ENCODE assay signal across 12 mouse cellular contexts in genomic region chr7:127767671-127768345, GRCm38 (mm10). TPM values are rescaled to one million over a fixed set of nuclear protein-coding genes. Genes with fewer than 3 reads are reported as not detected.
A peak's percentile ranks its signal among the peaks of the same experiment; 100 is the strongest.
DNase-seq lines count a peak whose midpoint lies in the region; ATAC-seq lines count a peak whose summit lies in the region.
"Had no signal": no experiment of that assay in that cellular context is flagged by ENCODE, and none has a peak within 500 bp of the region (broad histone marks: within the 10 kb centered on the region; RNA-seq: fewer than 3 reads in every experiment).

No protein-coding gene starts in this region.

- no peak overlapping the region for H3K9ac ChIP-seq in forebrain, embryonic 12.5 days
- H3K9ac ChIP-seq in forebrain, embryonic 16.5 days (replicated peaks; ENCODE audit: low read depth, low read length): no peak overlapping the region
- H3K9ac ChIP-seq in embryonic facial prominence, embryonic 14.5 days (ENCODE audit: low read depth, low read length): no peak overlapping the region
- peak overlapping the region; percentile 78 for H3K9ac ChIP-seq in liver, embryonic 15.5 days

- H3K4me1 ChIP-seq in forebrain, embryonic 12.5 days: peaks cover 30% of the 10 kb centered on the region
- H3K4me1 ChIP-seq in forebrain, embryonic 16.5 days (replicated peaks; ENCODE audit: control insufficient read depth, insufficient read depth, low read length): peaks cover 24% of the 10 kb centered on the region
- H3K4me1 ChIP-seq in megakaryocyte, embryonic 14.5 days: peaks cover 50% of the 10 kb centered on the region
- peaks cover 14% of the 10 kb centered on the region; the same call in 1 of the 2 replicates for H3K4me1 ChIP-seq in embryonic facial prominence, embryonic 14.5 days (ENCODE audit: control insufficient read depth, insufficient read depth, low read length)
- peaks cover 71% of the 10 kb centered on the region for H3K4me1 ChIP-seq in liver, embryonic 15.5 days (replicated peaks)

- no peak for ATAC-seq in forebrain, embryonic 12.5 days (ENCODE audit: low FRiP score)
- ATAC-seq in forebrain, embryonic 16.5 days: no peak
- no peak for ATAC-seq in megakaryocyte, adult 5-6 weeks (ENCODE audit: poor library complexity, severe bottlenecking)
- ATAC-seq in embryonic facial prominence, embryonic 14.5 days (ENCODE audit: low read depth): no peak
- ATAC-seq in liver, embryonic 15.5 days (ENCODE audit: insufficient read depth): peak; percentile 44

- H3K27me3 ChIP-seq in forebrain, embryonic 12.5 days: no peaks in the 10 kb centered on the region
- no peaks in the 10 kb centered on the region for H3K27me3 ChIP-seq in forebrain, embryonic 16.5 days (replicated peaks; ENCODE audit: control insufficient read depth, insufficient read depth, low read length)
- H3K27me3 ChIP-seq in megakaryocyte, embryonic 14.5 days (replicated peaks): no peaks in the 10 kb centered on the region
- no peaks in the 10 kb centered on the region for H3K27me3 ChIP-seq in embryonic facial prominence, embryonic 14.5 days (replicated peaks; ENCODE audit: control insufficient read depth, insufficient read depth, low read length)
- H3K27me3 ChIP-seq in liver, embryonic 15.5 days: no peaks in the 10 kb centered on the region

- intact Hi-C loops in gastrocnemius, postnatal 36 days (cut with DNase I): no loop called here

- DNase-seq in embryonic facial prominence, embryonic 14.5 days (ENCODE audit: low spot score): no peak
- no peak for DNase-seq in layer of hippocampus, postnatal 14 days (ENCODE audit: low spot score in 2 of 2)
- no peak for DNase-seq in gastrocnemius, postnatal 36 days
- DNase-seq: gastrocnemius, postnatal 14 days had no signal

- H3K4me2 ChIP-seq in forebrain, embryonic 12.5 days: no peak overlapping the region
- H3K4me2 ChIP-seq in forebrain, embryonic 16.5 days (ENCODE audit: low read length): no peak overlapping the region
- H3K4me2 ChIP-seq in embryonic facial prominence, embryonic 14.5 days (ENCODE audit: low read depth, low read length): no peak overlapping the region
- peak overlapping the region; percentile 93 for H3K4me2 ChIP-seq in liver, embryonic 15.5 days

- H3K36me3 ChIP-seq in forebrain, embryonic 12.5 days (replicated peaks): peaks cover 55% of the 10 kb centered on the region
- H3K36me3 ChIP-seq in forebrain, embryonic 16.5 days (ENCODE audit: control insufficient read depth, insufficient read depth): peaks cover 29% of the 10 kb centered on the region
- peaks cover 56% of the 10 kb centered on the region for H3K36me3 ChIP-seq in megakaryocyte, embryonic 14.5 days (replicated peaks; ENCODE audit: low read length)
- H3K36me3 ChIP-seq in embryonic facial prominence, embryonic 14.5 days (ENCODE audit: control insufficient read depth, insufficient read depth, low read length): peaks cover 52% of the 10 kb centered on the region
- H3K36me3 ChIP-seq in liver, embryonic 15.5 days (replicated peaks): 0 out of 2 replicates have a peak, but pooled peaks cover 5% of the 10 kb centered on the region

- peak overlapping the region; percentile 66; the same call in 1 of the 2 replicates for H3K27ac ChIP-seq in forebrain, embryonic 12.5 days
- H3K27ac ChIP-seq in forebrain, embryonic 16.5 days (ENCODE audit: low read length): no peak overlapping the region
- H3K27ac ChIP-seq in embryonic facial prominence, embryonic 14.5 days (replicated peaks; ENCODE audit: low read depth, low read length): peak overlapping the region; percentile 93; the same call in 1 of the 2 replicates
- H3K27ac ChIP-seq in liver, embryonic 15.5 days (replicated peaks): peak overlapping the region; percentile 97

- 93% methylated on average over 19 of the region's 19 CpGs for WGBS in forebrain, embryonic 12.5 days
- WGBS in forebrain, embryonic 16.5 days: 93% methylated on average over 19 of the region's 19 CpGs
- WGBS in embryonic facial prominence, embryonic 14.5 days: 96% methylated on average over 19 of the region's 19 CpGs
- 59% methylated on average over 19 of the region's 19 CpGs for WGBS in liver, embryonic 15.5 days (ENCODE audit: insufficient replicate concordance)

- H3K4me3 ChIP-seq in forebrain, embryonic 12.5 days (replicated peaks): no peak overlapping the region
- no peak overlapping the region for H3K4me3 ChIP-seq in forebrain, embryonic 16.5 days (replicated peaks; ENCODE audit: low read length)
- H3K4me3 ChIP-seq in megakaryocyte, embryonic 14.5 days (replicated peaks): peak overlapping the region; percentile 46
- no peak overlapping the region for H3K4me3 ChIP-seq in embryonic facial prominence, embryonic 14.5 days (ENCODE audit: low read depth, low read length)
- peak overlapping the region; percentile 72 for H3K4me3 ChIP-seq in liver, embryonic 15.5 days (replicated peaks)

- H3K9me3 ChIP-seq in forebrain, embryonic 12.5 days: no peaks in the 10 kb centered on the region
- H3K9me3 ChIP-seq in forebrain, embryonic 16.5 days (ENCODE audit: control insufficient read depth, low read length): no peaks in the 10 kb centered on the region
- H3K9me3 ChIP-seq in megakaryocyte, embryonic 14.5 days: no peaks in the 10 kb centered on the region
- no peaks in the 10 kb centered on the region for H3K9me3 ChIP-seq in embryonic facial prominence, embryonic 14.5 days (ENCODE audit: control insufficient read depth, low read length)
- H3K9me3 ChIP-seq in liver, embryonic 15.5 days (replicated peaks): no peaks in the 10 kb centered on the region

RNA-seq across cellular contexts. Expression of gene Orai3, which starts 1.8 kb away (rescaled TPM):
- polyA plus RNA-seq in forebrain, embryonic 12.5 days (2016; fragmentation: Nextera tagmentation; extraction: Ambion mirVana): 5.7 and 6.0 TPM in 2 replicates
- 9.5 and 9.6 TPM in 2 replicates for polyA plus RNA-seq in forebrain, embryonic 16.5 days (2015; fragmentation: Nextera tagmentation; extraction: Ambion mirVana)
- 27.3 and 62.4 TPM in 2 replicates for polyA plus RNA-seq in megakaryocyte, embryonic 14.5 days (2012; ENCODE audit: insufficient read depth, low replicate concordance)
- 30.9 and 33.7 TPM in 2 replicates for total RNA-seq in megakaryocyte, adult 5-6 weeks (2015)
- 29.5 and 32.7 TPM in 2 replicates for total RNA-seq in megakaryocyte, adult 5-6 weeks (2017)
- polyA plus RNA-seq in embryonic facial prominence, embryonic 14.5 days (2014; fragmentation: Nextera tagmentation; extraction: Ambion mirVana): 10.4 and 11.9 TPM in 2 replicates
- polyA plus RNA-seq in liver, embryonic 15.5 days (2015; fragmentation: Nextera tagmentation; extraction: Ambion mirVana): 11.0 and 13.1 TPM in 2 replicates
- total RNA-seq in layer of hippocampus, postnatal 14 days (2021): 10 to 100 TPM; 22.4 to 22.7 TPM
- 1 to 10 TPM; 8.4 to 9.2 TPM for total RNA-seq in gastrocnemius, postnatal 36 days (2021)

RNA-seq across cellular contexts. Expression of gene Setd1a, which starts 8.7 kb away (rescaled TPM):
- polyA plus RNA-seq in forebrain, embryonic 12.5 days (2016; fragmentation: Nextera tagmentation; extraction: Ambion mirVana): 21.7 and 25.5 TPM in 2 replicates
- 19.8 and 20.7 TPM in 2 replicates for polyA plus RNA-seq in forebrain, embryonic 16.5 days (2015; fragmentation: Nextera tagmentation; extraction: Ambion mirVana)
- polyA plus RNA-seq in megakaryocyte, embryonic 14.5 days (2012; ENCODE audit: insufficient read depth, low replicate concordance): 32.9 and 47.6 TPM in 2 replicates
- total RNA-seq in megakaryocyte, adult 5-6 weeks (2015): 35.2 and 43.3 TPM in 2 replicates
- total RNA-seq in megakaryocyte, adult 5-6 weeks (2017): 7.7 and 9.8 TPM in 2 replicates
- 23.0 and 24.1 TPM in 2 replicates for polyA plus RNA-seq in embryonic facial prominence, embryonic 14.5 days (2014; fragmentation: Nextera tagmentation; extraction: Ambion mirVana)
- polyA plus RNA-seq in liver, embryonic 15.5 days (2015; fragmentation: Nextera tagmentation; extraction: Ambion mirVana): 9.2 and 9.3 TPM in 2 replicates
- 10 to 100 TPM; 38.2 to 41.8 TPM for total RNA-seq in layer of hippocampus, postnatal 14 days (2021)
- 10 to 100 TPM; 13.0 to 21.3 TPM for total RNA-seq in gastrocnemius, postnatal 36 days (2021)

RNA-seq across cellular contexts. Expression of gene Gm49388, which starts 17.6 kb away (rescaled TPM):
- not detected in 2 replicates for polyA plus RNA-seq in forebrain, embryonic 12.5 days (2016; fragmentation: Nextera tagmentation; extraction: Ambion mirVana)
- not detected in 2 replicates for polyA plus RNA-seq in forebrain, embryonic 16.5 days (2015; fragmentation: Nextera tagmentation; extraction: Ambion mirVana)
- not detected in 2 replicates for polyA plus RNA-seq in megakaryocyte, embryonic 14.5 days (2012; ENCODE audit: insufficient read depth, low replicate concordance)
- not detected in 2 replicates for total RNA-seq in megakaryocyte, adult 5-6 weeks (2015)
- not detected in 2 replicates for total RNA-seq in megakaryocyte, adult 5-6 weeks (2017)
- polyA plus RNA-seq in embryonic facial prominence, embryonic 14.5 days (2014; fragmentation: Nextera tagmentation; extraction: Ambion mirVana): 0.43 TPM in 1 of 2 replicates, not detected in the other
- polyA plus RNA-seq in liver, embryonic 15.5 days (2015; fragmentation: Nextera tagmentation; extraction: Ambion mirVana): not detected in 2 replicates
- 1 to 10 TPM; 4.1 to 4.7 TPM for total RNA-seq in layer of hippocampus, postnatal 14 days (2021)
- 1 to 10 TPM in 1 of 2 experiments, under 1 TPM in 1; 0.31 to 2.1 TPM for total RNA-seq in gastrocnemius, postnatal 36 days (2021)
- polyA plus RNA-seq: cortical plate, adult 2 months; inflammation-experienced regulatory T-cells, adult 6 months; thymus, adult 2 months had no signal

RNA-seq across cellular contexts. Expression of gene Fbxl19, which starts 23.5 kb away (rescaled TPM):
- polyA plus RNA-seq in forebrain, embryonic 12.5 days (2016; fragmentation: Nextera tagmentation; extraction: Ambion mirVana): 9.0 and 10.3 TPM in 2 replicates
- 8.0 and 8.4 TPM in 2 replicates for polyA plus RNA-seq in forebrain, embryonic 16.5 days (2015; fragmentation: Nextera tagmentation; extraction: Ambion mirVana)
- polyA plus RNA-seq in megakaryocyte, embryonic 14.5 days (2012; ENCODE audit: insufficient read depth, low replicate concordance): 54.6 and 102 TPM in 2 replicates
- total RNA-seq in megakaryocyte, adult 5-6 weeks (2015): 2.1 TPM in 2 replicates
- total RNA-seq in megakaryocyte, adult 5-6 weeks (2017): 5.8 and 6.2 TPM in 2 replicates
- 3.0 and 3.8 TPM in 2 replicates for polyA plus RNA-seq in embryonic facial prominence, embryonic 14.5 days (2014; fragmentation: Nextera tagmentation; extraction: Ambion mirVana)
- 2.8 and 2.9 TPM in 2 replicates for polyA plus RNA-seq in liver, embryonic 15.5 days (2015; fragmentation: Nextera tagmentation; extraction: Ambion mirVana)
- total RNA-seq in layer of hippocampus, postnatal 14 days (2021): 10 to 100 TPM; 73.0 to 73.5 TPM
- total RNA-seq in gastrocnemius, postnatal 36 days (2021): 1 to 10 TPM; 1.9 to 2.5 TPM

RNA-seq across cellular contexts. Expression of gene Hsd3b7, which starts 32.6 kb away (rescaled TPM):
- polyA plus RNA-seq in forebrain, embryonic 12.5 days (2016; fragmentation: Nextera tagmentation; extraction: Ambion mirVana): 7.3 and 7.6 TPM in 2 replicates
- polyA plus RNA-seq in forebrain, embryonic 16.5 days (2015; fragmentation: Nextera tagmentation; extraction: Ambion mirVana): 7.3 and 10.7 TPM in 2 replicates
- 13.9 and 53.3 TPM in 2 replicates for polyA plus RNA-seq in megakaryocyte, embryonic 14.5 days (2012; ENCODE audit: insufficient read depth, low replicate concordance)
- total RNA-seq in megakaryocyte, adult 5-6 weeks (2015): 27.0 and 30.9 TPM in 2 replicates
- total RNA-seq in megakaryocyte, adult 5-6 weeks (2017): 28.5 and 28.7 TPM in 2 replicates
- polyA plus RNA-seq in embryonic facial prominence, embryonic 14.5 days (2014; fragmentation: Nextera tagmentation; extraction: Ambion mirVana): 22.2 and 23.5 TPM in 2 replicates
- 55.9 and 75.3 TPM in 2 replicates for polyA plus RNA-seq in liver, embryonic 15.5 days (2015; fragmentation: Nextera tagmentation; extraction: Ambion mirVana)
- 1 to 10 TPM; 5.9 to 6.6 TPM for total RNA-seq in layer of hippocampus, postnatal 14 days (2021)
- total RNA-seq in gastrocnemius, postnatal 36 days (2021): 1 to 10 TPM; 5.5 to 5.6 TPM

Comparison
In these comparisons a context has a peak if more than half of its experiments do, and no peak if none do; other contexts are left out.
1. H3K4me3 ChIP-seq: peak in megakaryocyte, embryonic 14.5 days (single experiment) and liver, embryonic 15.5 days (single experiment); none in forebrain, embryonic 12.5 days (single experiment), forebrain, embryonic 16.5 days (single experiment) and embryonic facial prominence, embryonic 14.5 days (single experiment).